Mouse (Mus musculus) gastrocnemius, postnatal 14 days (tissue): ENCODE data around the gene Fam186b. TPM values are rescaled to one million over a fixed set of nuclear protein-coding genes. Genes with fewer than 3 reads are reported as not detected.

Experiments used
- DNase-seq: peaks from one replicate; pipeline ENCODE4 v3.0.0; 2021; ENCODE audit warnings: mixed read lengths
- intact Hi-C: fragments of 180-260 bp; cut with DNase I; formaldehyde crosslinking; loops from one replicate; pipeline ENCODE4 v1.15.1; 2025; ENCODE audit warnings: low total_unique reads
- total RNA-seq, 2 experiments: library from RNA; stranded (reverse); gene quantifications; 2 replicates each; pipeline ENCODE4 v1.2.3; 2021

Gene Fam186b
- total RNA-seq, 2 experiments from 2014 or later, result not detected

GRCm38 (mm10) chr15:99234326-99235010 lies 61.2 kb downstream of the Fam186b start:
- no peak for DNase-seq
- intact Hi-C loops, result no loop called here

GRCm38 (mm10) chr15:99233719-99234118 lies 62.0 kb downstream of the Fam186b start:
- intact Hi-C loops, result no loop called here
- DNase-seq, result no peak

- DNase-seq, result no peak
- intact Hi-C loops, result no loop called here
Measured at GRCm38 (mm10) chr15:99231998-99232397, 63.7 kb downstream of the Fam186b start.

GRCm38 (mm10) chr15:99226090-99226489 lies 69.6 kb downstream of the Fam186b start:
- DNase-seq, result no peak
- intact Hi-C loops, result no loop called here

GRCm38 (mm10) chr15:99225081-99225810 lies 70.4 kb downstream of the Fam186b start:
- no peak for DNase-seq
- intact Hi-C loops, result no loop called here

- intact Hi-C loops, result no loop called here
- DNase-seq, result peak; percentile 55
Measured at GRCm38 (mm10) chr15:99224208-99224911, 71.3 kb downstream of the Fam186b start, which contains the start of gene Kcnh3. Gene Kcnh3, plus strand, starts transcription at chr15:99224861.

GRCm38 (mm10) chr15:99223585-99224207 lies 72.0 kb downstream of the Fam186b start:
- intact Hi-C loops, result no loop called here
- no peak for DNase-seq

GRCm38 (mm10) chr15:99222794-99223584 lies 72.7 kb downstream of the Fam186b start:
- intact Hi-C loops, result no loop called here
- DNase-seq, result no peak

GRCm38 (mm10) chr15:99221315-99221952 lies 74.3 kb downstream of the Fam186b start:
- intact Hi-C loops, result no loop called here
- no peak for DNase-seq

Other genes starting within 250 kb of the Fam186b start
- gene Prph, start 240.7 kb downstream of the Fam186b start, total RNA-seq, result 1 to 10 TPM; 1.2 to 1.4 TPM
- 1 to 10 TPM; 1.4 to 1.8 TPM for gene Troap, start 221.3 kb downstream of the Fam186b start, total RNA-seq
- gene C1ql4, start 208.1 kb downstream of the Fam186b start, total RNA-seq, result not detected
- under 1 TPM in 1 of 2 experiments, not detected in 1; 0.12 TPM for gene Dnajc22, start 202.7 kb downstream of the Fam186b start, total RNA-seq
- gene Spats2, start 170.0 kb downstream of the Fam186b start, total RNA-seq, result 1 to 10 TPM; 7.1 to 8.7 TPM
- gene Kcnh3, start 71.0 kb downstream of the Fam186b start, total RNA-seq, result not detected
- gene Mcrs1, start 43.9 kb downstream of the Fam186b start, total RNA-seq, result 10 to 100 TPM; 34.4 to 37.2 TPM
- gene Prpf40b, start 801 bp downstream of the Fam186b start, total RNA-seq, result 10 to 100 TPM; 18.4 to 20.8 TPM
- gene Fmnl3, start 74.6 kb upstream of the Fam186b start, total RNA-seq, result 10 to 100 TPM; 13.3 to 13.6 TPM
- gene Tmbim6, start 97.0 kb upstream of the Fam186b start, total RNA-seq, result 100 to 1,000 TPM; 167 to 170 TPM
- 1 to 10 TPM; 8.5 to 10.0 TPM for gene Nckap5l, start 161.9 kb upstream of the Fam186b start, total RNA-seq
- gene Bcdin3d, start 178.8 kb upstream of the Fam186b start, total RNA-seq, result 1 to 10 TPM; 3.9 to 5.0 TPM
- gene Faim2, start 232.3 kb upstream of the Fam186b start, total RNA-seq, result under 1 TPM; 0.14 to 0.16 TPM